Mouse (Mus musculus) cerebellum, adult 11 months (tissue): ENCODE measurements at regions not wholly inside any gene's neighbourhood (a gene's known extent, or its start where the extent isn't known, plus 50 kb on each side); places are given as distances from the start of the nearest gene placed in this dataset.

Experiments
- DNase-seq: peaks from one replicate; pipeline ENCODE4 v3.0.0; 2022

DNA sequence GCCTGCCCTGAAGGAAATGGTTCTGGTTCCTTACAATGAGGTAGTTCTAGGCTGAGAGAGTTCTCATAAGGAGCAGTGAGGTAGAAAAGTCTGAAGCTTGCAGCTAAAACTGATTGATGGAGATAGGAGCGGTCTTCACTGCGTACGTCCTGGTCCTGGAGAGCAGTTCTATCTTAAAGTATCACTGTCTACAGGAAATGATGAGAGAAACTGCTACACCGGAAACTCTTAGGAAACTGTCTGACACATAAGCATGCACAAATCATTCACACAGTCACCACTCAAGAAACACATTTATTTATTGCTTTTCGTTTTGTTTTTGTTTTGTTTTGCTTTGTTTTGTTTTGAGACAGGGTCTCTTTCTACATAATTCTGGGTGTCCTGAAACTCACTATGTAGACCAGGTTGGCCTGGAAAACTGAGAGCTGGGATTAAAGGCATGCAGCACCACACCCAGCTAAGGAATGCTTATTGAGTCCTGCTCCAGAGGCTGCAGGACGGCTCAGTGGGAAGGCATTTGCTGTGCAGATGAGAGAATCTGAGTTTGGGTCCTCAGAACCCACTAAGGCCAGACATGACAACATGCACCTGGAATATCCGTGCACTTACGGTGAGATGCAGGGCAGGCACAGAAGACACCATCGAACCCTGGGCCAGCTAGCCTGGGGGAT lies 55.4 kb upstream of the Arglu1 start:
- DNase-seq: no peak
